Mouse (Mus musculus) limb, embryonic 14.5 days (tissue): ENCODE measurements around the gene Snx29. TPM values are rescaled to one million over a fixed set of nuclear protein-coding genes. Genes with fewer than 3 reads are reported as not detected.

Experiments
- ATAC-seq: fragments of 200-750 bp; cut with Nextera tagmentation; 2 replicates; pipeline ENCODE4 v1.8.0; 2017; ENCODE audit warnings: low read depth, moderate number of reproducible peaks, moderate TSS enrichment; ENCODE audit not compliant: low FRiP score
- DNase-seq: peaks from one replicate; pipeline ENCODE4 v3.0.0-alpha.2; 2015; ENCODE audit warnings: low spot score
- H3K27ac ChIP-seq: fragments of 300-500 bp; sonication (generic); replicated peaks from 2 replicates; pipeline ENCODE4 v1.5.1; 2014; ENCODE audit warnings: low read depth, mild to moderate bottlenecking, low read length, moderate library complexity, mixed read lengths
- H3K27me3 ChIP-seq: fragments of 300-500 bp; sonication (generic); 2 replicates; pipeline ENCODE4 v1.6.1; 2014; ENCODE audit warnings: low read length, mixed read lengths; ENCODE audit not compliant: control insufficient read depth, insufficient read depth
- H3K36me3 ChIP-seq: fragments of 300-500 bp; sonication (generic); 2 replicates; pipeline ENCODE4 v1.6.1; 2014; ENCODE audit warnings: mild to moderate bottlenecking, low read length, moderate library complexity, mixed read lengths; ENCODE audit not compliant: control insufficient read depth, insufficient read depth
- H3K4me1 ChIP-seq: fragments of 300-500 bp; sonication (generic); 2 replicates; pipeline ENCODE4 v1.6.1; 2014; ENCODE audit warnings: antibody characterized with exemption, low read length, mixed read lengths; ENCODE audit not compliant: control insufficient read depth, insufficient read depth
- H3K4me2 ChIP-seq: fragments of 300-500 bp; sonication (generic); replicated peaks from 2 replicates; pipeline ENCODE4 v1.6.1; 2014; ENCODE audit warnings: low read depth, mild to moderate bottlenecking, low read length, moderate library complexity; ENCODE audit not compliant: severe bottlenecking
- H3K4me3 ChIP-seq: fragments of 300-500 bp; sonication (generic); replicated peaks from 2 replicates; pipeline ENCODE4 v1.5.1; 2014; ENCODE audit warnings: low read length
- H3K9ac ChIP-seq: fragments of 300-500 bp; sonication (generic); 2 replicates; pipeline ENCODE4 v1.6.1; 2014; ENCODE audit warnings: mild to moderate bottlenecking, low read depth, low read length, moderate library complexity; ENCODE audit not compliant: severe bottlenecking
- H3K9me3 ChIP-seq: fragments of 300-500 bp; sonication (generic); 2 replicates; pipeline ENCODE4 v1.6.1; 2016; ENCODE audit warnings: low read length; ENCODE audit not compliant: control insufficient read depth
- POLR2A ChIP-seq: fragments of 200-500 bp; IDR thresholded peaks from 2 replicates; pipeline ENCODE4 v1.8.0; 2012; ENCODE audit warnings: inconsistent platforms, mild to moderate bottlenecking, moderate library complexity, borderline replicate concordance; ENCODE audit not compliant: insufficient read depth, insufficient read length; ENCODE audit errors: extremely low read depth
- WGBS: fragments of 180-500 bp; shearing (Covaris S2); extraction: QIAGEN DNeasy Blood & Tissue Kit; methylation state at CpG from one replicate; pipeline ENCODE4 v1.1.7; 2014; 5-methylcytosine and 5-hydroxymethylcytosine counted together
- polyA plus RNA-seq, 2 experiments: library from polyadenylated mRNA; depleted of rRNA in 1 of 2; stranded (reverse) in 1 of 2; unstranded in 1 of 2; fragments of >200 nt; fragmentation: Nextera tagmentation in 1 of 2; extraction: Ambion mirVana in 1 of 2; gene quantifications; 2 replicates each; pipeline versions ENCODE4 v1.2.1 to v1.2.3; 2012 to 2014

Gene Snx29
- polyA plus RNA-seq, 2 experiments: 4.9 to 9.3 TPM

DNA sequence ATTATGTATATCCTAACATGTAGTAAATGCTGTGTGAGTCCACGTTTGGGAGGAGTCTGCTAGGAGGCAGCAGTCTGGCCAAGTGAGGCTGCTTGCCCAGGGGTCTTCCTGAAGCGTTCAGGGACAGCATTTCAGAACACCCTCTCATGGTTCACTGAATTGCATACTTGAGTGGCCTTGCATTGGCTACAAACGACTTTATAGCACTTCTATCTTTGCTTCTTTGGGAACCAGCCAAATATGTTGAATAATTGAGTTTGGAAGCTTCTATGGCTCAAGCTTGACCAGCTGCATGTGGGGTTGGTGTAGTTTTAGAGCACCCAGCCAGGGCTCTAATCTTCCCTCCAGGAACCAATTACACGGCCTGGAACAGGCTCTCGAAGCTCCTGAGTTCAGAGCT is 307.8 kb downstream of the Snx29 start:
- H3K27ac ChIP-seq: no peak overlapping the region
- ATAC-seq (no peak), DNase-seq (no peak)
- no peaks in the 10 kb centered on the region for H3K36me3 ChIP-seq
- H3K4me2 ChIP-seq: no peak overlapping the region
- no peaks in the 10 kb centered on the region for H3K9me3 ChIP-seq
- H3K27me3 ChIP-seq: no peaks in the 10 kb centered on the region
- no peak for TF ChIP-seq POLR2A
- H3K9ac ChIP-seq: no peak overlapping the region
- H3K4me1 ChIP-seq: 0 out of 2 replicates have a peak, but pooled peaks cover 4% of the 10 kb centered on the region
- WGBS: 56% methylated on average over 5 of the region's 5 CpGs
- H3K4me3 ChIP-seq: no peak overlapping the region

DNA sequence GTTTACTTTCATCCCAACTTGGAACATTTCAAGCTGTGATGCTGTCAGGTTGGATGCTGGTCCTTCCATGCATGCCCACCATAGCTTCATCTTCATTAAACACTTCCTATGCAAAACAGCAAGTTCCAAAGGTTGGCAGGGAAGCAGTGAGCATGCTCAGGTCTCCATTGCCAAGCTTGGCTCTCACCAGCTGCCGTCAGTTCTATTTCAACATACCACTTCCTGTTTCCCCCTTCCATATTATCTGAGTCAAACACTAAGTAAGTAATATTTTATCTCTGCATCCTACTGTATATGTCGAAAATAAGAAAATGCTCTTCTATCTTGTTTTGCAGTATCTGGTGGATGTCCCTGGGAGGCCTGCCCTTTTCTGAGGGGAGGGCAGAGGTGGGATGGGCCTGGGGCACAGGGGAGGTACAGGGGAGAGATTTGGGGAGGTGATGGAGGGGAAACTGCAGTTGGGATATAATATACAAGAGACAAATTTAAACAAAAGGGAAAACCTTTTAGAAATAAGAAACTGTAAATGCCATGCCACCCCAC is 309.6 kb downstream of the Snx29 start:
- TF ChIP-seq POLR2A: no peak
- H3K27me3 ChIP-seq: no peaks in the 10 kb centered on the region
- H3K9me3 ChIP-seq: no peaks in the 10 kb centered on the region
- H3K4me2 ChIP-seq: no peak overlapping the region
- no peak overlapping the region for H3K4me3 ChIP-seq
- H3K27ac ChIP-seq: no peak overlapping the region
- WGBS: 75% methylated on average over 2 of the region's 2 CpGs
- peaks cover 15% of the 10 kb centered on the region for H3K4me1 ChIP-seq
- no peaks in the 10 kb centered on the region for H3K36me3 ChIP-seq
- ATAC-seq (no peak), DNase-seq (no peak)
- no peak overlapping the region for H3K9ac ChIP-seq

- Histone ChIP-seq H3K27me3 (no peaks in the 10 kb centered on the region), H3K9me3 (no peaks in the 10 kb centered on the region), H3K36me3 (no peaks in the 10 kb centered on the region), H3K9ac (no peak overlapping the region), H3K4me2 (no peak overlapping the region), H3K4me3 (no peak overlapping the region), H3K27ac (no peak overlapping the region), H3K4me1 (peaks cover 13% of the 10 kb centered on the region)
- TF ChIP-seq POLR2A: no peak
- 50% methylated on average over 7 of the region's 7 CpGs for WGBS
- ATAC-seq (no peak), DNase-seq (no peak)
These were observed 313.6 kb downstream of the Snx29 start for GRCm38 (mm10) chr16:11636196-11636733.

- H3K4me1 ChIP-seq: peaks cover 13% of the 10 kb centered on the region
- no peak for ATAC-seq
- no peak overlapping the region for H3K4me2 ChIP-seq
- H3K27ac ChIP-seq: no peak overlapping the region
- no peaks in the 10 kb centered on the region for H3K27me3 ChIP-seq
- H3K36me3 ChIP-seq: no peaks in the 10 kb centered on the region
- no peak for TF ChIP-seq POLR2A
- H3K4me3 ChIP-seq: no peak overlapping the region
- H3K9ac ChIP-seq: no peak overlapping the region
- DNase-seq: no peak
- 4% methylated on average over 3 of the region's 3 CpGs for WGBS
- no peaks in the 10 kb centered on the region for H3K9me3 ChIP-seq
These were observed 314.2 kb downstream of the Snx29 start for GRCm38 (mm10) chr16:11636902-11637301.

DNA sequence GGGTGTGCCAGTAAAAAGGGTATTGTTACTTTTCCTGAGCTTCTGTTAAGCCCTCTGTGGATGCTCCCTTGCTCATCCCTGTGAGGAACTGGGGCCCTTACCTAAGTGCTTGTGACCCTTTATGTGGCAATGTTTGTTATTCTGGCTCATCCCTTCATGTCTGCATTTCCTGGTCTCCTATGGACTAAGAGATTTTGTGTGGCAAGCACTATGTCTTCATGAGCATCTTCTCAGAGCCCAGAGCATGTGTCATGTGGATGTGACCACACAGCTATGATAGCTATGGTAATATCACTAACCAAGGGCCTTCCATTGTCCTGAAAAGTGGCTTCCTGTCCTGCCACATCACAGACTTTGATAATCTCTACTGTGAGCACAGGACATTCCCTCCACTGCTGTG is 315.1 kb downstream of the Snx29 start:
- no peak for TF ChIP-seq POLR2A

More for the DNA sequence above, 315.1 kb downstream of the Snx29 start:
- peaks cover 13% of the 10 kb centered on the region for H3K4me1 ChIP-seq
- H3K9me3 ChIP-seq: no peaks in the 10 kb centered on the region
- H3K27me3 ChIP-seq: no peaks in the 10 kb centered on the region
- ATAC-seq (no peak), DNase-seq (no peak)
- H3K36me3 ChIP-seq: no peaks in the 10 kb centered on the region
- no peak overlapping the region for H3K27ac ChIP-seq
- no peak overlapping the region for H3K9ac ChIP-seq
- H3K4me3 ChIP-seq: no peak overlapping the region
- no peak overlapping the region for H3K4me2 ChIP-seq
